Mouse (Mus musculus) bone marrow, adult 2 months (tissue): Measurements from ENCODE around the gene Adamts12.

Source experiments
- CTCF ChIP-seq: fragments of 200-500 bp; IDR thresholded peaks from 2 replicates; pipeline ENCODE4 v1.5.1; 2011; ENCODE audit warnings: low read length, control low read depth; ENCODE audit not compliant: control insufficient read depth, insufficient read depth
- POLR2A ChIP-seq: fragments of 200-500 bp; IDR thresholded peaks from 2 replicates; pipeline ENCODE4 v1.6.1; 2011; ENCODE audit warnings: low read depth, mild to moderate bottlenecking, control low read depth, low read length, borderline replicate concordance; ENCODE audit not compliant: control insufficient read depth

DNA sequence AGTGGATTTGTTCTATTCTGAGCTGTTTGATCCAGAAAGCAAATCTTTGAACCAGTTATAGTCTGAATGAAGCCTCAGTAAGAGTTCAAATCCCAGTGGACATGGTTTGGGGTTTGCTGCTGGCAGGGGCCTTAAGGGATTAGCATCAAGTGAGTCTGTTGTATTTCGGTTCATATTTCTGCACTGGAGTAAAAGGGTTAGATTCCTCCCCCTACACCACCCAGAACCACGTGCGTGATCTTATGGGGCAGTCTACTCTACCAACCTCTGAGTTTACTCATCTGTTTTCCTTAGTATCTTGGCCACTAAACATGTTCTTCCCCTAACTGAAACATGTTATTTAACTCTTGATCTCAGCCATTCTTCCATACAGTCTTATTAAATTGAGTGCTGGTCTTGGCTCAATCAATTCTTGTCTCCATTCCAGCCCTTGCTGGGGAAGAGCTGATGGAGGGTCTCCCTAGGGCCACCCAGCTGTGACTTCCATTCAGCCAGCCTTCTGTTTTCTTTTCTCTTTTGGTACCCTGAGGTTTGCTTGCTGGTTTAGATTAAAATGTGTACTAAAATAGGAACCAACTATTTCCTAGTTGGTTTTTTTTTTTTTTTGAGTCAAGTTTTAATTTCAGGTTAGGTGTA, 11.3 kb downstream of the Adamts12 start:
- TF ChIP-seq CTCF = no peak
- TF ChIP-seq POLR2A = no peak
